ENCODE assay signal across 24 mouse cellular contexts in the genomic region with DNA sequence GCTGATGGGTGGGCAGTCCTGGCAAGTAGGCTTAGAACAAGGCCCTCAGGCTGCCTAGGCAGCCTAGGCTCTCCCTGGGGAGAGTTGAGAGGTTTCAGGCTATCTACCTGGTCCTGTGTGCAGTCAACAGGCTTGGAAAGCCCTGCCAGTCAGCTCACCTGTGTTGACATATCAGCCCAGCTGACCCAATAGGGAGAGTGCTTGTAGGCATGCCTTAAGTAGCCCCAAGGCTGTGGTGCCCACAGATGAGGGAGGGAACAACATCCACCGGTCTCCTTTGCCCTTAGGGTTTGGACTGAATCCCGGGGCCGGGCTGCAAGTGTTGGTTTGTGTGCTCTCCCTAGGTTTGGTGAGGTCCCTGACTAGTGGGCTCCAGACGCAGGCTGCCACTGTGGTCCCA. TPM values are rescaled to one million over a fixed set of nuclear protein-coding genes. Genes with fewer than 3 reads are reported as not detected.
DNase-seq lines count a peak whose midpoint lies in the region; ATAC-seq and TF ChIP-seq lines count a peak whose summit lies in the region.
"Had no signal": no experiment of that assay in that cellular context is flagged by ENCODE, and none has a peak within 500 bp of the region (broad histone marks: within the 10 kb centered on the region; RNA-seq: fewer than 3 reads in every experiment).

No protein-coding gene starts in this region.

- no peak for ATAC-seq in heart, embryonic 15.5 days (replicated peaks; ENCODE audit: insufficient number of reproducible peaks, insufficient read depth, low FRiP score, low read depth)
- no peak for ATAC-seq in embryonic facial prominence, embryonic 15.5 days (ENCODE audit: insufficient number of reproducible peaks, low FRiP score, low TSS enrichment, low read depth)
- peak; percentile 61 for ATAC-seq in lung, embryonic 16.5 days (ENCODE audit: low read depth)
- no peak for ATAC-seq in hindbrain, embryonic 14.5 days (ENCODE audit: low FRiP score)
- ATAC-seq: forebrain, postnatal 0 days; hindbrain, postnatal 0 days; liver, postnatal 0 days had no signal

- no peak for TF ChIP-seq CTCF in cortical plate, adult 2 months (IDR thresholded peaks at IDR 0.05; ENCODE audit: extremely low read depth, insufficient read depth, low read length)

- TF ChIP-seq POLR2A in cortical plate, adult 2 months (IDR thresholded peaks at IDR 0.05; ENCODE audit: extremely low read depth, insufficient read depth, low read length): no peak

- no peak overlapping the region for H3K4me2 ChIP-seq in heart, embryonic 15.5 days
- H3K4me2 ChIP-seq in embryonic facial prominence, embryonic 15.5 days (replicated peaks): no peak overlapping the region
- no peak overlapping the region for H3K4me2 ChIP-seq in lung, embryonic 16.5 days (ENCODE audit: low read depth, low read length)
- H3K4me2 ChIP-seq in hindbrain, embryonic 14.5 days (replicated peaks): no peak overlapping the region

- H3K4me1 ChIP-seq in heart, embryonic 15.5 days (replicated peaks): peaks cover 55% of the 10 kb centered on the region
- H3K4me1 ChIP-seq in cortical plate, adult 2 months (ENCODE audit: control insufficient read depth, insufficient read depth, low read length): peaks cover 6% of the 10 kb centered on the region
- peaks cover 42% of the 10 kb centered on the region for H3K4me1 ChIP-seq in embryonic facial prominence, embryonic 15.5 days
- peaks cover 6% of the 10 kb centered on the region for H3K4me1 ChIP-seq in lung, embryonic 16.5 days (replicated peaks; ENCODE audit: control insufficient read depth, insufficient read depth, low read length)
- H3K4me1 ChIP-seq in hindbrain, embryonic 14.5 days (replicated peaks; ENCODE audit: control insufficient read depth, insufficient read depth, low read length): peaks cover 9% of the 10 kb centered on the region; the same call in 1 of the 2 replicates

- no peaks in the 10 kb centered on the region for H3K36me3 ChIP-seq in heart, embryonic 15.5 days
- no peaks in the 10 kb centered on the region for H3K36me3 ChIP-seq in embryonic facial prominence, embryonic 15.5 days
- H3K36me3 ChIP-seq in lung, embryonic 16.5 days (ENCODE audit: control insufficient read depth, insufficient read depth, low read length): no peaks in the 10 kb centered on the region
- H3K36me3 ChIP-seq in hindbrain, embryonic 14.5 days (replicated peaks; ENCODE audit: control insufficient read depth, insufficient read depth): no peaks in the 10 kb centered on the region
- H3K36me3 ChIP-seq: midbrain, embryonic 10.5 days had no signal

- no peak overlapping the region for H3K4me3 ChIP-seq in heart, embryonic 15.5 days
- H3K4me3 ChIP-seq in cortical plate, adult 2 months (ENCODE audit: insufficient read depth, low read length): no peak overlapping the region
- no peak overlapping the region for H3K4me3 ChIP-seq in embryonic facial prominence, embryonic 15.5 days (replicated peaks)
- no peak overlapping the region for H3K4me3 ChIP-seq in lung, embryonic 16.5 days (ENCODE audit: low read length)
- H3K4me3 ChIP-seq in hindbrain, embryonic 14.5 days (replicated peaks; ENCODE audit: low read length): no peak overlapping the region
- H3K4me3 ChIP-seq: layer of hippocampus, adult 2 months; midbrain, embryonic 10.5 days had no signal

- 83% methylated on average over 4 of the region's 4 CpGs for WGBS in heart, embryonic 15.5 days
- WGBS in embryonic facial prominence, embryonic 15.5 days: 59% methylated on average over 4 of the region's 4 CpGs
- WGBS in lung, embryonic 16.5 days: 58% methylated on average over 4 of the region's 4 CpGs
- 85% methylated on average over 4 of the region's 4 CpGs for WGBS in hindbrain, embryonic 14.5 days

- no peak overlapping the region for H3K9ac ChIP-seq in heart, embryonic 15.5 days
- H3K9ac ChIP-seq in embryonic facial prominence, embryonic 15.5 days: no peak overlapping the region
- H3K9ac ChIP-seq in lung, embryonic 16.5 days (ENCODE audit: low read length): no peak overlapping the region
- H3K9ac ChIP-seq in hindbrain, embryonic 14.5 days: no peak overlapping the region
- H3K9ac ChIP-seq: forebrain, postnatal 0 days; liver, postnatal 0 days had no signal

- intact Hi-C loops in heart, postnatal 10 days (cut with DNase I): no loop called here

- H3K9me3 ChIP-seq in heart, embryonic 15.5 days (replicated peaks): no peaks in the 10 kb centered on the region
- no peaks in the 10 kb centered on the region for H3K9me3 ChIP-seq in embryonic facial prominence, embryonic 15.5 days (replicated peaks)
- no peaks in the 10 kb centered on the region for H3K9me3 ChIP-seq in lung, embryonic 16.5 days (ENCODE audit: control insufficient read depth, low read length)
- no peaks in the 10 kb centered on the region for H3K9me3 ChIP-seq in hindbrain, embryonic 14.5 days (ENCODE audit: control insufficient read depth, low read length)
- H3K9me3 ChIP-seq: midbrain, embryonic 10.5 days had no signal

- peak overlapping the region; percentile 24 for H3K27ac ChIP-seq in heart, embryonic 15.5 days
- peak overlapping the region; percentile 78; the same call in 1 of the 2 replicates for H3K27ac ChIP-seq in cortical plate, adult 2 months (ENCODE audit: insufficient read depth, low read length)
- peak overlapping the region; percentile 7; the same call in 1 of the 2 replicates for H3K27ac ChIP-seq in embryonic facial prominence, embryonic 15.5 days (replicated peaks)
- no peak overlapping the region for H3K27ac ChIP-seq in lung, embryonic 16.5 days (ENCODE audit: low read length)
- H3K27ac ChIP-seq in hindbrain, embryonic 14.5 days: no peak overlapping the region
- H3K27ac ChIP-seq: hindbrain, postnatal 0 days; kidney, postnatal 0 days had no signal

- H3K27me3 ChIP-seq in heart, embryonic 15.5 days: no peaks in the 10 kb centered on the region
- H3K27me3 ChIP-seq in embryonic facial prominence, embryonic 15.5 days: no peaks in the 10 kb centered on the region
- H3K27me3 ChIP-seq in lung, embryonic 16.5 days (ENCODE audit: control insufficient read depth, insufficient read depth, low read depth, low read length): no peaks in the 10 kb centered on the region
- H3K27me3 ChIP-seq in hindbrain, embryonic 14.5 days (ENCODE audit: control insufficient read depth, insufficient read depth, low read length): no peaks in the 10 kb centered on the region

- no peak for DNase-seq in heart, postnatal 10 days
- no peak for DNase-seq in cerebellum, adult 8-10 months
- DNase-seq in hindbrain, embryonic 14.5 days (ENCODE audit: low spot score): no peak
- no peak for DNase-seq in kidney, postnatal 14 days
- DNase-seq: adrenal gland, postnatal 36 days; B cell, adult 2 months; cerebellum, adult 11-12 months; cerebellum, postnatal 36 days; forebrain, postnatal 0 days; kidney, adult 11 months; liver; liver, postnatal 0 days; right cerebral cortex, postnatal 25 days; thymus, postnatal 25 days had no signal

RNA-seq across cellular contexts. Expression of a gene that starts 37.8 kb away (rescaled TPM):
- polyA plus RNA-seq in heart, embryonic 15.5 days (2015; fragmentation: Nextera tagmentation; extraction: Ambion mirVana): 9.2 and 9.7 TPM in 2 replicates
- 10 to 100 TPM; 55.1 to 56.3 TPM for total RNA-seq in heart, postnatal 10 days (2021)
- polyA plus RNA-seq in cortical plate, adult 2 months (2012; rRNA removed): 52.6 and 93.4 TPM in 2 replicates
- polyA plus RNA-seq in embryonic facial prominence, embryonic 15.5 days (2015; fragmentation: Nextera tagmentation; extraction: Ambion mirVana): 3.0 and 3.3 TPM in 2 replicates
- 1.4 and 1.5 TPM in 2 replicates for polyA plus RNA-seq in lung, embryonic 16.5 days (2015; fragmentation: Nextera tagmentation; extraction: Ambion mirVana)
- 7.9 and 9.0 TPM in 2 replicates for polyA plus RNA-seq in hindbrain, embryonic 14.5 days (2014; fragmentation: Nextera tagmentation; extraction: Ambion mirVana)
- total RNA-seq: granulocyte monocyte progenitor cell, adult 5-6 weeks; hematopoietic stem cell, adult 5-6 weeks had no signal

Comparison
In these comparisons a context has a peak if more than half of its experiments do, and no peak if none do; other contexts are left out.
1. H3K27ac ChIP-seq: peak in heart, embryonic 15.5 days (single experiment), cortical plate, adult 2 months (single experiment) and embryonic facial prominence, embryonic 15.5 days (single experiment); none in lung, embryonic 16.5 days (single experiment) and hindbrain, embryonic 14.5 days (single experiment).